Mouse (Mus musculus) splenic B cell, adult 2 months (primary cell): Measurements from ENCODE around the gene Ccdc180.

ENCODE experiments used
- DNase-seq: peaks from one replicate; pipeline ENCODE4 v3.0.0-alpha.2; 2011; ENCODE audit warnings: low read depth, low spot score
- H3K27me3 ChIP-seq: 2 replicates; pipeline ENCODE4 v1.6.1; 2012; ENCODE audit warnings: mild to moderate bottlenecking, low read length, moderate library complexity, mixed read lengths; ENCODE audit not compliant: control insufficient read depth, poor library complexity, insufficient read depth, severe bottlenecking
- H3K36me3 ChIP-seq: 2 replicates; pipeline ENCODE4 v1.6.1; 2012; ENCODE audit warnings: mild to moderate bottlenecking, low read length, moderate library complexity, mixed read lengths; ENCODE audit not compliant: control insufficient read depth, poor library complexity, insufficient read depth, severe bottlenecking

The Ccdc180 gene

GRCm38 (mm10) chr4:45890066-45890761 is at the start of gene Ccdc180:
Gene Ccdc180, plus strand, starts transcription at chr4:45890303.
- Histone ChIP-seq H3K36me3 (no peaks in the 10 kb centered on the region), H3K27me3 (no peaks in the 10 kb centered on the region)
- DNase-seq = peak; percentile 91

- no peaks in the 10 kb centered on the region for H3K36me3 ChIP-seq
- peak; percentile 74 for DNase-seq
- H3K27me3 ChIP-seq = no peaks in the 10 kb centered on the region; the same call in 1 of the 2 replicates
Observed at GRCm38 (mm10) chr4:45844355-45844754, 45.7 kb upstream of the Ccdc180 start.

- H3K36me3 ChIP-seq = no peaks in the 10 kb centered on the region
- DNase-seq = no peak
- no peaks in the 10 kb centered on the region; the same call in 1 of the 2 replicates for H3K27me3 ChIP-seq
Observed at GRCm38 (mm10) chr4:45846263-45846662, 43.8 kb upstream of the Ccdc180 start.

- no peaks in the 10 kb centered on the region for H3K36me3 ChIP-seq
- H3K27me3 ChIP-seq = no peaks in the 10 kb centered on the region; the same call in 1 of the 2 replicates
- peak; percentile 13 for DNase-seq
Observed at GRCm38 (mm10) chr4:45848109-45848824, 41.8 kb upstream of the Ccdc180 start, which contains the start of gene Stra6l. Gene Stra6l, plus strand, starts transcription at chr4:45848664.

GRCm38 (mm10) chr4:45848825-45849156 is 41.3 kb upstream of the Ccdc180 start:
- H3K36me3 ChIP-seq = no peaks in the 10 kb centered on the region
- H3K27me3 ChIP-seq = no peaks in the 10 kb centered on the region; the same call in 1 of the 2 replicates
- DNase-seq = no peak

GRCm38 (mm10) chr4:45849419-45849818 is 40.7 kb upstream of the Ccdc180 start:
- no peak for DNase-seq
- no peaks in the 10 kb centered on the region; the same call in 1 of the 2 replicates for H3K27me3 ChIP-seq
- H3K36me3 ChIP-seq = no peaks in the 10 kb centered on the region

- Histone ChIP-seq H3K36me3 (no peaks in the 10 kb centered on the region), H3K27me3 (no peaks in the 10 kb centered on the region)
- DNase-seq = no peak
Observed at GRCm38 (mm10) chr4:45851640-45852051, 38.5 kb upstream of the Ccdc180 start.

- no peaks in the 10 kb centered on the region for H3K36me3 ChIP-seq
- H3K27me3 ChIP-seq = no peaks in the 10 kb centered on the region
- DNase-seq = no peak
Observed at GRCm38 (mm10) chr4:45853496-45854246, 36.4 kb upstream of the Ccdc180 start.

GRCm38 (mm10) chr4:45855803-45856424 is 34.2 kb upstream of the Ccdc180 start:
- Histone ChIP-seq H3K27me3 (no peaks in the 10 kb centered on the region), H3K36me3 (no peaks in the 10 kb centered on the region)
- peak; percentile 56 for DNase-seq

- Histone ChIP-seq H3K36me3 (no peaks in the 10 kb centered on the region), H3K27me3 (no peaks in the 10 kb centered on the region)
- DNase-seq = no peak
Observed at GRCm38 (mm10) chr4:45861160-45861559, 28.9 kb upstream of the Ccdc180 start.

GRCm38 (mm10) chr4:45867416-45867815 is 22.7 kb upstream of the Ccdc180 start:
- Histone ChIP-seq H3K36me3 (no peaks in the 10 kb centered on the region), H3K27me3 (no peaks in the 10 kb centered on the region)
- DNase-seq = no peak

- Histone ChIP-seq H3K36me3 (no peaks in the 10 kb centered on the region), H3K27me3 (no peaks in the 10 kb centered on the region)
- no peak for DNase-seq
Observed at GRCm38 (mm10) chr4:45869021-45869815, 20.9 kb upstream of the Ccdc180 start.

GRCm38 (mm10) chr4:45872147-45872546 is 18.0 kb upstream of the Ccdc180 start:
- H3K27me3 ChIP-seq = no peaks in the 10 kb centered on the region
- no peak for DNase-seq
- no peaks in the 10 kb centered on the region for H3K36me3 ChIP-seq

GRCm38 (mm10) chr4:45878929-45879328 is 11.2 kb upstream of the Ccdc180 start:
- no peaks in the 10 kb centered on the region for H3K27me3 ChIP-seq
- peak; percentile 78 for DNase-seq
- no peaks in the 10 kb centered on the region for H3K36me3 ChIP-seq
